Mouse (Mus musculus) left cerebral cortex, postnatal 4 days (tissue): ENCODE results near the gene Rpl9-ps1. TPM values are rescaled to one million over a fixed set of nuclear protein-coding genes. Genes with fewer than 3 reads are reported as not detected.
A peak's percentile ranks its signal among the peaks of the same experiment; 100 is the strongest.

ENCODE experiments used
- DNase-seq: peaks from one replicate; pipeline ENCODE4 v3.0.0-alpha.2; 2022
- intact Hi-C: fragments of 180-260 bp; cut with DNase I; formaldehyde crosslinking; loops from one replicate; pipeline ENCODE4 v1.15.1; 2025
- total RNA-seq, 2 experiments: library from RNA; stranded (reverse); gene quantifications; 2 replicates each; pipeline ENCODE4 v1.2.3; 2021

Rpl9-ps1 gene
- not detected for total RNA-seq

DNA sequence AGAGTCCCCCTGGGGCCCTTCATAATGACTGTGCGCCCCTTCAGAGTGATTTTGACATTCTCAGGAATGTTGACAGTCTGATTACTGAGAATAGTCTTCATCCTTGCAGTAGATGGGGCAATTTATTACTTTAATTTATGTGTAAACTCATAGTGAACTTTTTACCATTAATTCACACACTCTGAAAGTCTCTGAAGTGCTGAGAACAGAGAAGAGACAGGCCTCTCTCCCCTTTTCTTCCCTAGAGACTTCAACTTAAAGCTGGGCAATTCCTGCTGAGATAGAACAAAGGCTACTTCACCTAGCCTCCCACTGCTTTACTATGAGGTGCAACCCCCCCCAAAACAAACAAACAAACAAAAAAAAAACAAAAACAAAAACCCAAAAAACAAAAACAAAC is at the start of gene Rpl9-ps1:
Gene Rpl9-ps1 (minus strand): TSS at position 101 of the 400 bp plus-strand sequence.
- DNase-seq = no peak
- intact Hi-C loops = no loop called here

- intact Hi-C loops = no loop called here
- no peak for DNase-seq
These were observed 46.6 kb upstream of the Rpl9-ps1 start for GRCm38 (mm10) chr11:83692008-83692407.

GRCm38 (mm10) chr11:83689918-83690317 is 44.5 kb upstream of the Rpl9-ps1 start:
- intact Hi-C loops = no loop called here
- no peak for DNase-seq

- no peak for DNase-seq
- intact Hi-C loops = no loop called here
These were observed 30.2 kb upstream of the Rpl9-ps1 start for GRCm38 (mm10) chr11:83675665-83676064.

DNA sequence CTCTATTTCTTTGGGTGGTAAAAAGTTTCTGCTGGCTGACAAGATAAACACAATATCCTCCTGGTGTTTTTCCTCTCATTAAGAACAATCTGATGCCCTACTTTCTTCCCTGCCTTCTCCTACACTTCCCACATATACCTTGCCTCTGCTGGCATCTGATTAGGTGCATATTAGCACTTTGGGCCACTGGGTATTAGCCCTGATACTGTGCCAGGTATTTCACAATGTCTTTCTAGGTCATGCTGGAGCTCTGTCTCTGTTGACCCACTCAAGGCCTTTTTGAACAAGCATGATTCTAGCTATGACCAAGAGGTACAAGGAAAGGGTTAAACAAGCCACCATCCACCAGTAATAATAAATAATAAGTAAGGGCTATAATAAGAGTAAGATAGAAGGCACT is 26.3 kb upstream of the Rpl9-ps1 start:
- no peak for DNase-seq
- intact Hi-C loops = no loop called here

GRCm38 (mm10) chr11:83663532-83663931 is 18.1 kb upstream of the Rpl9-ps1 start:
- intact Hi-C loops = no loop called here
- no peak for DNase-seq

DNA sequence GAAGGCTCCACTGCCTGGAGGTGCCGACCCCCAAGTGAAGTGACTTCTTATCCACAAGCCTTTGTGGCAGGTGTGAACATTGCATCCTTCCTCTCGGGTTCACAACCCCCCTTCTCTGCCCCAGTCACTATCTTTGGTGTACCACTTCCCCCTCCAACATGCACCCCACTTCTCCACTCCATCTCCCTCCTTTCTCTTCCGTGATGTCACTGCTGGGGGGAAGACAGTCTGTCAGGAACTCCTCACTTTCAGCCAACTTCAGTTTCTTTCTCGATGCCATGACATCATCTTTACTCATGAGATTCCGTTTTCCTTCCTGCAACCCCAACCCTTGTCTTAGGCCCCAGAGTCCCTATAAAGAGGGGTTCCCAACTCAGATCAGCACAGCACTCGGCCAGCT is 16.8 kb upstream of the Rpl9-ps1 start, which contains the start of gene Ccl4:
Gene Ccl4 (plus strand): TSS at position 381 of the 400 bp plus-strand sequence.
- DNase-seq = no peak
- intact Hi-C loops = no loop called here

- intact Hi-C loops = no loop called here
- no peak for DNase-seq
These were observed 13.4 kb upstream of the Rpl9-ps1 start for GRCm38 (mm10) chr11:83658797-83659196.

GRCm38 (mm10) chr11:83657508-83657907 is 12.1 kb upstream of the Rpl9-ps1 start:
- no peak for DNase-seq
- intact Hi-C loops = no loop called here

DNA sequence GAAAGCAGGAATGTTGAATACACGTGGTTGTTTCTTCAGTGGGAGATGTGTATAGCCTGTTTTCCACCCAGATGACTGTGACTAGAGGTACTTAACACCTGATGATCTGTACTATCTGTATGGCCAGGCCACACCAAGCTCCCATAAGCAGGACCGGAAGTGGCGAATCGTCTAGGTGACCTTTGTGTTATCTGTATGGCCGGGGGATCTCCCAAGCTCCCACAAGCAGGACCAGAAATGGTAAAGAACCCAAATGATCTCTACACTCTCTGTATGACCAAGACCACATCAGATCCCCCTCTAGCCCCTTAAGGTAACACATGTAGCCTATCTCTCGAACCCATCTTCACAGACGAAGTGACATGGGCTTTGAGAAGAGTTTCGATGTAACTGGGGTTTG is 9.2 kb upstream of the Rpl9-ps1 start:
- DNase-seq = no peak
- intact Hi-C loops = no loop called here

GRCm38 (mm10) chr11:83649305-83649841 is 4.0 kb upstream of the Rpl9-ps1 start, which contains the start of gene Ccl3:
Gene Ccl3, minus strand, starts transcription at chr11:83649355.
- DNase-seq = no peak
- intact Hi-C loops = no loop called here

DNA sequence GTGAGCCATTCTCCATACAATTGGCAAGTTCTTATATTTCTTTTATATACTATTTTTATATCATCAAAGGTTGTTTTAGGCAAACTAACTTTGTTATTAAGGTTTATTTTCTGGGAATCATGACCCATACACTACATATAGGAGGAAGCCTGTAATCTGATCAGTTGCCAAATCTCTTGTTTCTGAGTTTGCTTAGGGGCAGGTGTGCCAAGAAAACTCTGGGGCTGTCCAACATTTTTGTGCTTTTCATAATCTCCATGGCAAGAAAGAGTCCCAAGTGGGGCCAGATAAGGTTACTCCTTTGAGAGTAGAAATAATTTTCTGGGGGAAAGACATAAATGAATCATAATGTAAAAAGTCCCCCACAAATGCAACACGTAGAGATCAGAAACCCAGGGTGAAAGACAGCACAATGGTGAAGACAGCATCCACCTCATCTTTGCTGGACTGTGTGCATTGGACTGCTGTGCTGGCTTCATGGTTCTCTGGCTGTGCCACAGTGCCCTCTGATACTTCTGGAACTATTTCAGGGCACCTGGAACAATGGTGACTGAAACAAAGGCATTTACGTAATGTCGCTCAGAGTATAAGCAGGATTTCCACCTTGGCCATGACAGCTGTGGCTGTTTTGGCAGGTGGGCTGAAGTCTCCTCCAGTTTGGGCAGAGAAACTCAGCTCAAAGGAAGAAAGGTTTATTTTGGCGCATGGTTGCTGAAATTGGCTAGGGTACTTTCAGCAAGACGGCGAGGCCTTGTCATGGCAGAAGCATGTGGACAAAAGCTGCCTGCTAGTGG is 1.1 kb upstream of the Rpl9-ps1 start:
- no peak for DNase-seq
- intact Hi-C loops = no loop called here

DNA sequence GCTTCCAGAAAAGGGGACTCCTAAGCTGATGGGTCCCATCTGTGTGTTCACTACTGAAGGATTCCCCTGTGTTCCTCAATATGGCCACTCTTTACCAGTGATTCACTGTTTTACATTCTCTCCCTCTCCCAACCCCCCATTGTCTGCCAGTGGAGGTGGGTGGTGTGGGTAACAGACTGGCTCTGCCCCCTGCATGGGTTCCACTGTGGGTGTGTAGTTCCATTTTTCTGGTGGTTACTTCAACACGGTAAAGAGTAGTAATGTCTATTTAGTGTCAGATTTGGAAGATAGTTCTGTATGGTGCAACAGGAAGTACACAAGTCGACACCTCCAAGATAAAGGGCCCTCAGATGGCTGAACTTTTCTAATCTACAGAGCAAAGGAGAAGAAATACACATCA is 4.2 kb downstream of the Rpl9-ps1 start:
- DNase-seq = no peak
- intact Hi-C loops = no loop called here

GRCm38 (mm10) chr11:83640141-83640540 is 5.3 kb downstream of the Rpl9-ps1 start:
- no peak for DNase-seq
- intact Hi-C loops = no loop called here

DNA sequence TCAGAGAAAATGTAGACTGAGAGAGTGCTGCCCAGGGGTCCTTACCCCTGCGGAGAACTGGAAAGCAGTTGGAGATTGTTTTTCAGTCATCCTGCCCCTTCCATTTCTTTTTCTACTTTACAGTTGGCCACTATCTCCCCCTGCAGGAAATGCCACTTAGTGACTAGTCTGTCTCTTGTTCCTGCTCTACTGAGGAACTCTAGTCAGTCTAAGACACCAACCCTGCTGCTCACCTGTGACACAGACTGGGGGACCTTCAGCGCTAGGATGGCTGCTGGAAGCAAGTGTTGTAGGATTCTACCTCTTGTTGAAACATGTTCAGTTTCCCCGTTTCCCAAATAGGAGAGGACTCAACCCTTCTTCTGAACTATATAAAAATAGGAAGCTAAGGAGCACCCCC is 5.9 kb downstream of the Rpl9-ps1 start:
- intact Hi-C loops = no loop called here
- DNase-seq = no peak

DNA sequence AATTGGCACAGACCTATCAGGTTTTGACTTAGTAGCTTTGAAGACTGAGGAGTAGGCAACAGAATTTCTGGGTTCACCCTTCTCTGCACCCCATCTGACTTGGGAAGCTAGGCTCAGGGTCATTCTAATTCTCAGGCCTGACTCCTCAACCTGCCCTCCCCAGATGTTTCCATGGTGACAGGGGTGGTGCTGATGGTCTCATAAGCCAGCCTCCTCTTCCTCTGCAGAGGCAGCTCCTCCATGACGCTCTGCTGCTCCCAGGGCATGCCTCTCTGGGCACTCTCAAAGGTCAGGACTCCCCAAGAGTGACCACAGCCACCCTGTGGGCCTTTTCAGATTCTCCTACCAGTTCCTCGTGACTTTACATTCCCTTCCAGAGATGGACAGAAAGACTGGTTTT is 6.5 kb downstream of the Rpl9-ps1 start:
- no peak for DNase-seq
- intact Hi-C loops = no loop called here

DNA sequence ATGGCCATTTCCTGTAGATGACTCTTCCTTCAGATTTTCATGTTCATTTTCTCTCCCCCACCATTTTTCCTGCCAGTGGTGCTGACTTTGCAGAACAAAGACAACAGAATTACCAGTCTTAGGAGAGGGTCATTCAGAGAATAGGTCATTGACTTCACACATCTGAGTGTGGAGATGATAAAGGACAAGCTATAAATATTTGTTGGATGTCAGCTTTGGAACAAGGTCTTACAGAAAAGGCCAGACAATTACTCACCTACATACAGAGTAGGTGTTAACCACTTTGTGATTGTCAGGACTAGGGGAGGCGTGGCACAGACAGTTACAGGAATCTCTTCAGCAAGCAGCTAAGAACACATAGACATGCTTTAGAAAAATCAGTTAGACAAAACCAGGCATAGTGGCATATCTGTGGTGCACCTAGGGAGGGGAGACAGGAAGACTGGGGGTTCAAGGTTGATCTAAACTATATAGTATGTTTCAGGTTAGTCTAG is 8.6 kb downstream of the Rpl9-ps1 start:
- intact Hi-C loops = no loop called here
- no peak for DNase-seq

GRCm38 (mm10) chr11:83634898-83635297 is 10.5 kb downstream of the Rpl9-ps1 start:
- intact Hi-C loops = no loop called here
- DNase-seq = no peak

GRCm38 (mm10) chr11:83634425-83634824 is 11.0 kb downstream of the Rpl9-ps1 start:
- intact Hi-C loops = no loop called here
- DNase-seq = peak; percentile 6

- DNase-seq = peak; percentile 41
- intact Hi-C loops = no loop called here
These were observed 12.7 kb downstream of the Rpl9-ps1 start for GRCm38 (mm10) chr11:83632744-83633143.

- DNase-seq = no peak
- intact Hi-C loops = no loop called here
These were observed 14.4 kb downstream of the Rpl9-ps1 start for GRCm38 (mm10) chr11:83631065-83631464.

GRCm38 (mm10) chr11:83630630-83631029 is 14.8 kb downstream of the Rpl9-ps1 start:
- intact Hi-C loops = no loop called here
- no peak for DNase-seq
